18 mouse cellular contexts compared by ENCODE assay signal in genomic region chr1:154061851-154062250, GRCm38 (mm10).
"Had no signal": no experiment of that assay in that cellular context is flagged by ENCODE, and none has a peak within 500 bp of the region (broad histone marks: within the 10 kb centered on the region; RNA-seq: fewer than 3 reads in every experiment).

No protein-coding gene starts in this region.

- H3K27ac ChIP-seq: layer of hippocampus, adult 2 months; limb, embryonic 13.5 days; liver, embryonic 14.5 days; midbrain, embryonic 15.5 days; neural tube, embryonic 12.5 days had no signal

- H3K9me3 ChIP-seq: midbrain, embryonic 15.5 days; neural tube, embryonic 12.5 days had no signal

- H3K9ac ChIP-seq: limb, embryonic 13.5 days; liver, embryonic 14.5 days; lung, embryonic 14.5 days; midbrain, embryonic 15.5 days; neural tube, embryonic 12.5 days had no signal

- ATAC-seq: midbrain, embryonic 15.5 days had no signal

- DNase-seq: kidney, postnatal 10 days; kidney, postnatal 4 days; left cerebral cortex, postnatal 4 days; lung, embryonic 14.5 days; lung, postnatal 10 days; lung, postnatal 4 days; retina, postnatal 1 day; right cerebral cortex, postnatal 4 days; spleen, adult 18-20 months; thymus, adult 2 months; thymus, postnatal 36 days had no signal

- H3K4me2 ChIP-seq: limb, embryonic 13.5 days; lung, embryonic 14.5 days; midbrain, embryonic 11.5 days; midbrain, embryonic 15.5 days; neural tube, embryonic 12.5 days had no signal

- H3K36me3 ChIP-seq: limb, embryonic 13.5 days; midbrain, embryonic 15.5 days; neural tube, embryonic 12.5 days had no signal

- H3K4me1 ChIP-seq: limb, embryonic 13.5 days; midbrain, embryonic 15.5 days; neural tube, embryonic 12.5 days had no signal

- H3K27me3 ChIP-seq: limb, embryonic 13.5 days; megakaryocyte, embryonic 14.5 days; midbrain, embryonic 15.5 days; neural tube, embryonic 12.5 days had no signal

- H3K4me3 ChIP-seq: layer of hippocampus, adult 2 months; limb, embryonic 13.5 days; megakaryocyte, embryonic 14.5 days; midbrain, embryonic 15.5 days; neural tube, embryonic 12.5 days had no signal
